Mouse (Mus musculus) heart, adult 2 months (tissue): ENCODE data around the gene Gnl1.

Source experiments
- CTCF ChIP-seq: fragments of 200-600 bp; IDR thresholded peaks from 2 replicates; pipeline ENCODE4 v1.8.1; 2022; ENCODE audit warnings: antibody characterized with exemption, mild to moderate bottlenecking, moderate library complexity
- POLR2A ChIP-seq: fragments of 200-500 bp; IDR thresholded peaks from 2 replicates; pipeline ENCODE4 v1.6.1; 2011; ENCODE audit warnings: mild to moderate bottlenecking, low read depth, low read length, control low read depth; ENCODE audit not compliant: insufficient read depth

DNA sequence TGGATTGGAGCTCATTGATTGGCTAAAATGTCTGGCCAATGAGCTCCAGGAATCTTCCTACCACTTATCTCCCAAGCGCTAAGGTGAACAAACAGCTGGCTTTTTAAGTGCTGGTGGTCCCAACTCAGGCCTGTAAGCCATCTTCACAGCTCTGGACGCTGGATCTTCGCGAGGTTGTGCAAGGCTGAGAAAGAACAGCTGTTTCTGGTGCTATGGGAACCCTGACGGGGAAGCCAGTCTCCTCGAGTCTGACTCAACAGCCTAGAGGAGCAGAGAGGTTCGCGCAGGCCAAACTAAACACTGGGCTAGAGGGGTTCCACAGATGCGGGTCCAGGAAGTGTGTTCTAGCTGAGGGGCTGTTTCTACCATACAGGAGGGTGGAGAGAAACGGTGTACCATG, 12.1 kb downstream of the Gnl1 start:
- TF ChIP-seq POLR2A (no peak), CTCF (no peak)
